Mouse (Mus musculus) liver, adult 2 months (tissue): ENCODE measurements around the gene Foxr1.

ENCODE experiments used
- CTCF ChIP-seq: fragments of 200-500 bp; IDR thresholded peaks from 2 replicates; pipeline ENCODE4 v1.5.1; 2011; ENCODE audit warnings: low read depth, low read length, control low read depth
- POLR2A ChIP-seq: fragments of 200-500 bp; IDR thresholded peaks from 2 replicates; pipeline ENCODE4 v1.6.1; 2011; ENCODE audit warnings: low read length, control low read depth; ENCODE audit not compliant: insufficient read depth; ENCODE audit errors: extremely low read depth

- no peak for TF ChIP-seq POLR2A
- no peak for TF ChIP-seq CTCF
These were observed 43.6 kb upstream of the Foxr1 start for GRCm38 (mm10) chr9:44484311-44485104.
